Mouse (Mus musculus) urinary bladder, adult 18-20 months (tissue): Measurements from ENCODE around the gene Tmem234.

Experiments
- DNase-seq, 2 experiments: peaks; one replicate each; pipeline ENCODE4 v3.0.0; 2022; ENCODE audit warnings: low spot score in 2 of 2, mixed read lengths in 2 of 2

The Tmem234 gene

GRCm38 (mm10) chr4:129578466-129578865 lies 22.0 kb upstream of the Tmem234 start, which contains the start of gene Fam167b:
Gene Fam167b, minus strand, starts transcription at chr4:129578549.
- DNase-seq, result no peak

GRCm38 (mm10) chr4:129580347-129580746 lies 20.1 kb upstream of the Tmem234 start:
- no peak for DNase-seq

GRCm38 (mm10) chr4:129582251-129582650 lies 18.2 kb upstream of the Tmem234 start:
- no peak for DNase-seq

- DNase-seq, result no peak
Observed at GRCm38 (mm10) chr4:129584370-129584769, 16.1 kb upstream of the Tmem234 start.

GRCm38 (mm10) chr4:129584884-129585608 lies 15.4 kb upstream of the Tmem234 start:
- DNase-seq, result peak; percentile 71 to 89

- no peak for DNase-seq
Observed at GRCm38 (mm10) chr4:129585773-129586172, 14.7 kb upstream of the Tmem234 start.

GRCm38 (mm10) chr4:129586943-129587342 lies 13.5 kb upstream of the Tmem234 start:
- DNase-seq, result no peak

GRCm38 (mm10) chr4:129588865-129589264 lies 11.6 kb upstream of the Tmem234 start:
- no peak for DNase-seq

GRCm38 (mm10) chr4:129608426-129609025 lies 8.1 kb downstream of the Tmem234 start:
- peak; percentile 46 to 55 for DNase-seq

GRCm38 (mm10) chr4:129609139-129609631 lies 8.7 kb downstream of the Tmem234 start:
- DNase-seq, result no peak

- no peak for DNase-seq
Observed at GRCm38 (mm10) chr4:129610026-129610425, 9.6 kb downstream of the Tmem234 start.

- no peak for DNase-seq
Observed at GRCm38 (mm10) chr4:129610472-129610871, 10.0 kb downstream of the Tmem234 start.

GRCm38 (mm10) chr4:129614093-129614492 lies 13.6 kb downstream of the Tmem234 start, which contains the start of gene Dcdc2b:
Gene Dcdc2b, minus strand, starts transcription at chr4:129614257.
- DNase-seq, result no peak

- DNase-seq, result no peak
Observed at GRCm38 (mm10) chr4:129615801-129616290, 15.4 kb downstream of the Tmem234 start.

GRCm38 (mm10) chr4:129616631-129617030 lies 16.2 kb downstream of the Tmem234 start:
- no peak for DNase-seq

GRCm38 (mm10) chr4:129617121-129617641 lies 16.7 kb downstream of the Tmem234 start:
- no peak for DNase-seq

- no peak for DNase-seq
Observed at GRCm38 (mm10) chr4:129618031-129618430, 17.6 kb downstream of the Tmem234 start.

GRCm38 (mm10) chr4:129618786-129619691 lies 18.6 kb downstream of the Tmem234 start, which contains the start of gene Iqcc:
Gene Iqcc, minus strand, starts transcription at chr4:129619099.
- DNase-seq, result peak; percentile 85 to 95

GRCm38 (mm10) chr4:129620419-129621282 lies 20.2 kb downstream of the Tmem234 start:
- no peak for DNase-seq

GRCm38 (mm10) chr4:129621283-129621841 lies 20.9 kb downstream of the Tmem234 start:
- no peak for DNase-seq
